Mouse (Mus musculus): ENCODE data around the gene Akr1b10.

DNA sequence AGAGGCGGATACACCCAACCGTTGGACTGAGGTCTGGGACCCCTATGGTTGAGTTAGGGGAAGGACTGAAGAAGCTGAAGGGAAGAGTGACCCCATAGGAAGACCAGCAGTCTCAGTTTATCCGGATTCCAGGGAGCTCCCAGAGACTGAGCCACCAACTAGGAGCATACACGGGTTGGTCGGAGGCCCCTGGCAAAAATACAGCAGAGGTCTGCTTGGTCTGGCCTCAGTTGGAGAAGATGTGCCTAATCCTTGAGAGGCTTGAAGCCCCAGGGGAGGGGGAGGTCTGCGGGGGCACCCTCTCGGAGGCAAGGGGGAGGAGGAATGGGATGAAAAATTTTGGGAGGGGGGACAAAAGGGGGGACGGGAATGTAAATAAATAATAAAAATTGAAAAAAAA is 617 bp upstream of the Akr1b10 start:
- TF ChIP-seq CTCF (IDR thresholded peaks at IDR 0.05; ENCODE audit: low read depth, low read length) = no peak
- no peak for TF ChIP-seq GATA1 (IDR thresholded peaks at IDR 0.05; ENCODE audit: borderline replicate concordance, low read length)
- no peak for TF ChIP-seq POLR2AphosphoS5 (IDR thresholded peaks at IDR 0.05; ENCODE audit: insufficient replicate concordance, low read depth, low read length)
- no peak for TF ChIP-seq TAL1 (conservative IDR thresholded peaks at IDR 0.05; ENCODE audit: low read depth, low read length)
